Mouse (Mus musculus) adipose tissue, adult 10 weeks (tissue): ENCODE results near the gene C8b. TPM values are rescaled to one million over a fixed set of nuclear protein-coding genes. Genes with fewer than 3 reads are reported as not detected.

Experiments used
- polyA plus RNA-seq: library from polyadenylated mRNA; stranded (reverse); fragments of 350-450 nt; fragmentation: Illumina TruSeq; extraction: RNeasy Lipid Tissue Mini Kit (QIAGEN cat#74804); gene quantifications from one replicate; pipeline ENCODE4 v1.2.3, GENCODE M21; 2014; ENCODE audit warnings: low read depth, low replicate concordance

Gene C8b
- 0.31 TPM for polyA plus RNA-seq

GRCm38 (mm10) chr4:104766065-104766464 lies at the start of gene C8b:
C8b (plus strand) TSS chr4:104766317.

Other genes with a start within 250 kb of the C8b start
- gene Gm17662, start 91.0 kb downstream of the C8b start, polyA plus RNA-seq: not detected
- gene C8a, start 110.1 kb downstream of the C8b start, polyA plus RNA-seq: 0.21 TPM
- gene Fyb2, start 147.1 kb downstream of the C8b start, polyA plus RNA-seq: 12.8 TPM